Mouse (Mus musculus) E14TG2a.4 (cell line): ENCODE measurements around the gene Ripply3.

ENCODE experiments used
- H3K27me3 ChIP-seq: 2 replicates; pipeline ENCODE4 v1.6.1; 2014; ENCODE audit warnings: low read length, control low read depth; ENCODE audit not compliant: insufficient read depth
- H3K36me3 ChIP-seq: 2 replicates; pipeline ENCODE4 v1.6.1; 2014; ENCODE audit warnings: low read length, control low read depth; ENCODE audit not compliant: insufficient read depth
- H3K4me1 ChIP-seq: replicated peaks from 2 replicates; pipeline ENCODE4 v1.6.1; 2014; ENCODE audit warnings: low read depth, low read length, control low read depth
- H3K4me3 ChIP-seq: replicated peaks from 2 replicates; pipeline ENCODE4 v1.5.1; 2014; ENCODE audit warnings: mild to moderate bottlenecking, low read length
- H3K9me3 ChIP-seq: 2 replicates; pipeline ENCODE4 v1.6.1; 2014; ENCODE audit warnings: low read length, control low read depth
- CTCF ChIP-seq: conservative IDR thresholded peaks from 2 replicates; pipeline ENCODE4 v1.5.1; 2014; ENCODE audit warnings: low read length
- NANOG ChIP-seq: IDR thresholded peaks from 2 replicates; pipeline ENCODE4 v1.6.1; 2014; ENCODE audit warnings: borderline replicate concordance, low read length, mixed read lengths
- POU5F1 ChIP-seq: IDR thresholded peaks from 2 replicates; pipeline ENCODE4 v1.6.1; 2014; ENCODE audit warnings: low read length, borderline replicate concordance

Ripply3 gene

DNA sequence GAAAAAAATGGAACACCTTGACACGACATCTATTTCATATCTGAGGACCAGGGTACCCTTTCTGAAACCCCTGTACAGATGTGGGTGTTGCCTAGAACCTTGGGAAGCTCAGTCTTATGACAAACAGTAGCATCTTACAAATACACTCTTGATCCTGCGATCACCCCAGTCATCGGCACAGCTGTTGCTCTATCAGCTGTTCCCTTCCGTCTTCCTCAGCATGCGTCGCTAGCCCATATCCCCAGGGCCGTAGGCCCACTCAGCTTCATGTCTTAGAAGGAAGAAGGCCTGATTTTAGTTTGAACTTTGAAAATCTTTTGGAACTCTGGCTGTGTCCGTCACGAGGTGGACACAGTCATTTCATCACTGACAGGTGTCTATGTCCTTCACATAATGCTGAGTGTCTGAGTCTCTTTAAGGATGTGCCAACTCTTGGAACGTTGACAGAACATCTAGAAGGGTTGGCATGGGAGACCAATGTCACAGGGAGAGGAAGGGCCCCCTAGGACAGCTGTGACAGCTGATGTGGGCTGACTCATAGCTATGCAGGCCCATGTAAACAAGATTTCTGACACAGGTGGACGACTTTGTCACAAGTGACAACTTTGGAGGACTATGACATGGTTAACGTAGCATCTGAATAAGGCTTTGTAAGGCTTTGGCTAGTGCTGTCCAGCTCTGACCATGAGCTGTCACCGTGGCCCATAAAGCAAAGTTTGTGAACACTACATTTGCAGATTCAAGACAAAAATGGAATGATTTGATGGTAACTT lies 32.5 kb downstream of the Ripply3 start:
- no peaks in the 10 kb centered on the region for H3K36me3 ChIP-seq
- H3K9me3 ChIP-seq: no peaks in the 10 kb centered on the region
- no peaks in the 10 kb centered on the region for H3K27me3 ChIP-seq
- TF ChIP-seq NANOG (no peak), POU5F1 (no peak), CTCF (no peak)
- H3K4me1 ChIP-seq: no peaks in the 10 kb centered on the region
- H3K4me3 ChIP-seq: no peak overlapping the region

GRCm38 (mm10) chr16:94362174-94362873 lies 34.1 kb downstream of the Ripply3 start:
- no peaks in the 10 kb centered on the region for H3K27me3 ChIP-seq

DNA sequence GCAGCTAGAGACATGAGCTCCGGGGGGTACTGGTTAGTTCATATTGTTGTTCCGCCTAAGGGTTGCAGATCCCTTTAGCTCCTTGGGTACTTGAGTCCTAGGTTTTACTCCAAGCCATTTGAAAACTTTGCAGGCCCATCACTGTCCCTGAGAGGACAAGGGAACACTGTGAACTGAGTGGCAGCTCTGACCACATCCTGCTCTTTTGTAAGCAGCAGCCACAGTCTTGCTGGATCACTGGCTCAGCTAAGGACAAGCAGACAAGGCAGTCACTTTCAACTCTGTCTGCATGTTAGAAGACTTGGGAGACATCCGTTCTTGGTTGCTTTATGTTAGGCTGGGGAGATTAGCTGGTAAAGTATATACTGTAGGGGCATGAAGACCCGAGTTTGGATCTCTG lies 35.6 kb downstream of the Ripply3 start:
- H3K4me1 ChIP-seq: no peaks in the 10 kb centered on the region
- no peak overlapping the region for H3K4me3 ChIP-seq
- TF ChIP-seq POU5F1 (no peak), CTCF (no peak), NANOG (no peak)
- H3K9me3 ChIP-seq: no peaks in the 10 kb centered on the region
- H3K36me3 ChIP-seq: no peaks in the 10 kb centered on the region
- no peaks in the 10 kb centered on the region for H3K27me3 ChIP-seq

More at GRCm38 (mm10) chr16:94362174-94362873, 34.1 kb downstream of the Ripply3 start:
- TF ChIP-seq POU5F1 (no peak), CTCF (no peak), NANOG (no peak)
- Histone ChIP-seq H3K4me3 (no peak overlapping the region), H3K36me3 (no peaks in the 10 kb centered on the region), H3K4me1 (no peaks in the 10 kb centered on the region), H3K9me3 (no peaks in the 10 kb centered on the region)

DNA sequence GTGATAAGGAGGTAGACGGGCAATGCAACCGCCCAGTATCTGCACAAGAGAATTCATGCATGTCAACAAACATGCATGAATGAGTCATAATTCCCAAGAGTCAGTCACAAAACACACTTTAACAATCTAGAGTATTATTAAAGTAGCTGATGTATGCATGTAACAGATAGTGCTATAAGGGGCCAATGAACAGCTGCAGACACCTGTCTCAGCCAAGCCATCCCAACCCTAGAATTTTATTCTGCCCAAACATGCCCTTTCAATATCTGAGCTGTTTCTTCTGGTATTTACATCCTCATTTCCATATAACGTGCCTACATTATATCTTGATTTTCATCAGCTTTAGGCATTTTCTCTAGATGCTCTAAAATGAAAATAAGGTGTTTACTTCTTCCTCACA lies 37.2 kb downstream of the Ripply3 start:
- Histone ChIP-seq H3K9me3 (no peaks in the 10 kb centered on the region), H3K4me1 (peaks cover 6% of the 10 kb centered on the region), H3K4me3 (no peak overlapping the region), H3K36me3 (no peaks in the 10 kb centered on the region), H3K27me3 (no peaks in the 10 kb centered on the region)
- no peak for TF ChIP-seq NANOG

- peak overlapping the region; percentile 95 for H3K4me3 ChIP-seq
- H3K27me3 ChIP-seq: no peaks in the 10 kb centered on the region
- no peak for TF ChIP-seq CTCF
- TF ChIP-seq POU5F1: no peak
- TF ChIP-seq NANOG: no peak
- peaks cover 20% of the 10 kb centered on the region for H3K4me1 ChIP-seq
- H3K36me3 ChIP-seq: no peaks in the 10 kb centered on the region
- no peaks in the 10 kb centered on the region for H3K9me3 ChIP-seq
Measured at GRCm38 (mm10) chr16:94369596-94370172, 41.5 kb downstream of the Ripply3 start.

GRCm38 (mm10) chr16:94370173-94370914 lies 42.1 kb downstream of the Ripply3 start, which contains the start of gene Ttc3:
Gene Ttc3 (plus strand): TSS chr16:94370618.
- peak within 1 kb of the TSS; percentile 95 for H3K4me3 ChIP-seq
- H3K36me3 ChIP-seq: no peaks in the 10 kb centered on the region
- no peaks in the 10 kb centered on the region for H3K27me3 ChIP-seq
- H3K9me3 ChIP-seq: no peaks in the 10 kb centered on the region
- no peak for TF ChIP-seq NANOG
- TF ChIP-seq CTCF: no peak
- TF ChIP-seq POU5F1: no peak
- peaks cover 23% of the 10 kb centered on the region for H3K4me1 ChIP-seq

DNA sequence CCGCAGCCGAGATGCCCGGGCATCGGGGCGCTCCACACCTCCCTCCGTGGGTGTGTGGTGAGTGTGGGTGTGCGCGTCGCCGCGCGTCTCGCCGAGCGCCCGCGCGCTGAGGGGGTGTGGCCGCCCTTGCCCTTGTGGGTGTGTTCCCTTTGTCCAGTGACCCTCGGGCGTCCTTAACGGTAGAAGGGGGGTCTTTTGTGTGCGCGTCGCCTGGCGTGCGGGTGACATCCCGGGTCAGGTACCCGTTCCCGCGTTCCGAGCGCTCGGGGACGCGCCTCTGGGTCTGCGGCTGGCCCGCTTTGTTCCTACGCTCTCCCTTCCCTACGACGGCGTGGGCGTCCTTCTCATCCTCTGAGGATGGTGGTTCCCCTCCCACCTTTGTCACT lies 42.7 kb downstream of the Ripply3 start:
- no peaks in the 10 kb centered on the region for H3K36me3 ChIP-seq
- H3K4me1 ChIP-seq: peaks cover 23% of the 10 kb centered on the region
- peak overlapping the region; percentile 95 for H3K4me3 ChIP-seq
- no peaks in the 10 kb centered on the region for H3K9me3 ChIP-seq
- no peaks in the 10 kb centered on the region for H3K27me3 ChIP-seq
- TF ChIP-seq CTCF: no peak
- TF ChIP-seq NANOG: no peak
- TF ChIP-seq POU5F1: no peak
